Mouse (Mus musculus): ENCODE measurements around the gene Socs2.

DNA sequence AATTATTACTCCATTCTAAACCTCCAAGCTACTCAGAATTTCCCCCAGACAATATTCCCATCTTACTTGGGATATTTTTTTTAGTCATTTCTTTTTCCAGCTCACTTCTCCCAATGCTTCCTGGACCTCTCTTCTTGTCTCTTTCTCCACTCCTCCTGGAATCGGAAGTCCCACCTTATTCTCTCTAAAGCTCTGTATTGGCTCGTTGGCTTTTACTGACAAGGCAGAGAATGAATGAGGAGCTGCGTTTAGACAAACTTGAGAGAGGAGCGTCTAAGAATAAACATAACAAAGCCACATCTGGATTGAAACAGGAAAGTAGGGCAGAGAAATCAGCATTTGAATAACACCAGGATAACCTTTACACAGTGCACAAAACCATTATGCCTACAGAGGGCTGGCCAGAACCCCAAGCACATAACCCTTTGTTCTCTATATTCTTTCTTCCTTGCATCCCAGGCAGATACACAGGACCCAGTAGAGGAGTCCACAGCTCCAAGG, 44.1 kb upstream of the Socs2 start:
- TF ChIP-seq GATA1 (IDR thresholded peaks at IDR 0.05; ENCODE audit: low read length) (no peak), TAL1 (IDR thresholded peaks at IDR 0.05; ENCODE audit: low read length) (no peak)
